Comparison of ENCODE assay signal across 17 mouse cellular contexts in genomic region chr14:122427204-122427560, GRCm38 (mm10). TPM values are rescaled to one million over a fixed set of nuclear protein-coding genes. Genes with fewer than 3 reads are reported as not detected.
DNase-seq lines count a peak whose midpoint lies in the region; ATAC-seq and TF ChIP-seq lines count a peak whose summit lies in the region.
"Had no signal": no experiment of that assay in that cellular context is flagged by ENCODE, and none has a peak within 500 bp of the region (broad histone marks: within the 10 kb centered on the region; RNA-seq: fewer than 3 reads in every experiment).

No protein-coding gene starts in this region.

- no peak overlapping the region for H3K27ac ChIP-seq in forebrain, postnatal 0 days (ENCODE audit: low read depth, low read length)
- no peak overlapping the region for H3K27ac ChIP-seq in forebrain, embryonic 14.5 days (ENCODE audit: low read depth, low read length)
- H3K27ac ChIP-seq in hindbrain, embryonic 10.5 days: peak overlapping the region; percentile 72
- H3K27ac ChIP-seq in midbrain, embryonic 11.5 days (ENCODE audit: low read depth, low read length): peak overlapping the region; percentile 12; the same call in 1 of the 2 replicates
- 0 out of 2 replicates have a peak overlapping the region, but pooled peaks have one; percentile 33 for H3K27ac ChIP-seq in neural tube, embryonic 13.5 days (replicated peaks)
- H3K27ac ChIP-seq in intestine, embryonic 16.5 days (ENCODE audit: low read length): no peak overlapping the region
- H3K27ac ChIP-seq: liver, embryonic 12.5 days had no signal

- H3K9ac ChIP-seq in forebrain, postnatal 0 days: no peak overlapping the region
- H3K9ac ChIP-seq in forebrain, embryonic 14.5 days (ENCODE audit: low read length): no peak overlapping the region
- H3K9ac ChIP-seq in midbrain, embryonic 11.5 days (ENCODE audit: low read length): no peak overlapping the region
- no peak overlapping the region for H3K9ac ChIP-seq in neural tube, embryonic 13.5 days
- no peak overlapping the region for H3K9ac ChIP-seq in intestine, embryonic 16.5 days (ENCODE audit: low read depth, low read length)
- H3K9ac ChIP-seq: liver, embryonic 12.5 days had no signal

- ATAC-seq in forebrain, postnatal 0 days: 0 out of 2 replicates have a peak, but pooled peaks have one; percentile 32
- ATAC-seq in forebrain, embryonic 14.5 days: no peak; the same call in 1 of the 2 replicates
- ATAC-seq in midbrain, embryonic 11.5 days (ENCODE audit: low FRiP score): 0 out of 2 replicates have a peak, but pooled peaks have one; percentile 61
- peak; percentile 62 for ATAC-seq in neural tube, embryonic 13.5 days (ENCODE audit: low read depth)
- no peak for ATAC-seq in intestine, embryonic 16.5 days
- ATAC-seq: liver, embryonic 12.5 days had no signal

- no peak for TF ChIP-seq CTCF in forebrain, postnatal 0 days (IDR thresholded peaks at IDR 0.05; ENCODE audit: low read depth)

- 48% methylated on average over 8 of the region's 8 CpGs for WGBS in forebrain, postnatal 0 days
- WGBS in forebrain, embryonic 14.5 days: 59% methylated on average over 8 of the region's 8 CpGs
- 44% methylated on average over 8 of the region's 8 CpGs for WGBS in hindbrain, embryonic 10.5 days
- 57% methylated on average over 8 of the region's 8 CpGs for WGBS in midbrain, embryonic 11.5 days
- WGBS in neural tube, embryonic 13.5 days: 14% methylated on average over 8 of the region's 8 CpGs
- WGBS in intestine, embryonic 16.5 days: 40% methylated on average over 8 of the region's 8 CpGs

- H3K4me2 ChIP-seq in forebrain, postnatal 0 days (ENCODE audit: low read depth): no peak overlapping the region
- H3K4me2 ChIP-seq in forebrain, embryonic 14.5 days (ENCODE audit: low read length): no peak overlapping the region
- H3K4me2 ChIP-seq in midbrain, embryonic 11.5 days: no peak overlapping the region
- H3K4me2 ChIP-seq in neural tube, embryonic 13.5 days: no peak overlapping the region
- H3K4me2 ChIP-seq in intestine, embryonic 16.5 days (ENCODE audit: low read depth, low read length): no peak overlapping the region
- H3K4me2 ChIP-seq: liver, embryonic 12.5 days had no signal

- no peaks in the 10 kb centered on the region for H3K9me3 ChIP-seq in forebrain, postnatal 0 days (ENCODE audit: low read length)
- H3K9me3 ChIP-seq in forebrain, embryonic 14.5 days (replicated peaks; ENCODE audit: control insufficient read depth, low read length): no peaks in the 10 kb centered on the region
- H3K9me3 ChIP-seq in hindbrain, embryonic 10.5 days: no peaks in the 10 kb centered on the region
- H3K9me3 ChIP-seq in midbrain, embryonic 11.5 days (ENCODE audit: control insufficient read depth, low read length): no peaks in the 10 kb centered on the region
- H3K9me3 ChIP-seq in neural tube, embryonic 13.5 days: no peaks in the 10 kb centered on the region
- H3K9me3 ChIP-seq in intestine, embryonic 16.5 days (ENCODE audit: control insufficient read depth, low read length): no peaks in the 10 kb centered on the region
- H3K9me3 ChIP-seq: G1E; liver, embryonic 12.5 days had no signal

- H3K27me3 ChIP-seq in forebrain, postnatal 0 days (ENCODE audit: insufficient read depth, low read length): no peaks in the 10 kb centered on the region
- H3K27me3 ChIP-seq in forebrain, embryonic 14.5 days (replicated peaks; ENCODE audit: control insufficient read depth, insufficient read depth, low read length): no peaks in the 10 kb centered on the region
- H3K27me3 ChIP-seq in hindbrain, embryonic 10.5 days (ENCODE audit: insufficient read depth, poor library complexity, severe bottlenecking): 0 out of 2 replicates have a peak, but pooled peaks cover 12% of the 10 kb centered on the region
- H3K27me3 ChIP-seq in midbrain, embryonic 11.5 days (ENCODE audit: control insufficient read depth, insufficient read depth, low read length): no peaks in the 10 kb centered on the region
- peaks cover 16% of the 10 kb centered on the region for H3K27me3 ChIP-seq in neural tube, embryonic 13.5 days
- no peaks in the 10 kb centered on the region for H3K27me3 ChIP-seq in intestine, embryonic 16.5 days (replicated peaks; ENCODE audit: control insufficient read depth, insufficient read depth, low read length)

- no peaks in the 10 kb centered on the region for H3K4me1 ChIP-seq in forebrain, postnatal 0 days (ENCODE audit: insufficient read depth)
- 0 out of 2 replicates have a peak, but pooled peaks cover 5% of the 10 kb centered on the region for H3K4me1 ChIP-seq in forebrain, embryonic 14.5 days (ENCODE audit: control insufficient read depth, insufficient read depth, low read length)
- H3K4me1 ChIP-seq in hindbrain, embryonic 10.5 days (replicated peaks): peaks cover 51% of the 10 kb centered on the region
- peaks cover 2% of the 10 kb centered on the region; the same call in 1 of the 2 replicates for H3K4me1 ChIP-seq in midbrain, embryonic 11.5 days (ENCODE audit: control insufficient read depth, insufficient read depth, low read length)
- peaks cover 33% of the 10 kb centered on the region for H3K4me1 ChIP-seq in neural tube, embryonic 13.5 days (replicated peaks)
- no peaks in the 10 kb centered on the region for H3K4me1 ChIP-seq in intestine, embryonic 16.5 days (ENCODE audit: control insufficient read depth, insufficient read depth, low read length)
- H3K4me1 ChIP-seq: liver, embryonic 12.5 days had no signal

- no peak overlapping the region for H3K4me3 ChIP-seq in forebrain, postnatal 0 days (ENCODE audit: low read depth, low read length)
- H3K4me3 ChIP-seq in forebrain, embryonic 14.5 days (ENCODE audit: low read depth, low read length): no peak overlapping the region
- no peak overlapping the region for H3K4me3 ChIP-seq in hindbrain, embryonic 10.5 days
- H3K4me3 ChIP-seq in midbrain, embryonic 11.5 days (ENCODE audit: low read depth, low read length): no peak overlapping the region
- H3K4me3 ChIP-seq in neural tube, embryonic 13.5 days: no peak overlapping the region
- no peak overlapping the region for H3K4me3 ChIP-seq in intestine, embryonic 16.5 days (ENCODE audit: low read length)
- H3K4me3 ChIP-seq: liver, embryonic 12.5 days had no signal

- no peak for DNase-seq in forebrain, postnatal 0 days
- no peak for DNase-seq in forebrain, embryonic 14.5 days (ENCODE audit: low spot score)
- DNase-seq in hindbrain, embryonic 10.5 days (ENCODE audit: low spot score): no peak
- DNase-seq in midbrain, embryonic 11.5 days (ENCODE audit: low spot score, missing footprints): peak; percentile 85
- DNase-seq in adrenal gland, postnatal 4 days (ENCODE audit: low spot score in 2 of 2): no peak
- no peak for DNase-seq in spleen, postnatal 36 days (ENCODE audit: low spot score in 2 of 2)
- DNase-seq: cerebellum, adult 2 months; heart, adult 18-20 months; heart, postnatal 10 days; kidney, adult 18-20 months; right cerebral cortex, adult 18-20 months; thymus, adult 2 months had no signal

- no peaks in the 10 kb centered on the region for H3K36me3 ChIP-seq in forebrain, postnatal 0 days (ENCODE audit: insufficient read depth)
- H3K36me3 ChIP-seq in forebrain, embryonic 14.5 days (ENCODE audit: control insufficient read depth, insufficient read depth, low read length): no peaks in the 10 kb centered on the region
- H3K36me3 ChIP-seq in hindbrain, embryonic 10.5 days: no peaks in the 10 kb centered on the region
- no peaks in the 10 kb centered on the region for H3K36me3 ChIP-seq in midbrain, embryonic 11.5 days (ENCODE audit: control insufficient read depth, insufficient read depth, low read length)
- no peaks in the 10 kb centered on the region for H3K36me3 ChIP-seq in neural tube, embryonic 13.5 days
- H3K36me3 ChIP-seq in intestine, embryonic 16.5 days (ENCODE audit: control insufficient read depth, insufficient read depth, low read length): no peaks in the 10 kb centered on the region
- H3K36me3 ChIP-seq: G1E; liver, embryonic 12.5 days had no signal

RNA-seq across cellular contexts. Expression of gene Gm5089, which starts 23.7 kb away (rescaled TPM):
- total RNA-seq in forebrain, postnatal 0 days (2014; rRNA removed): 0.33 and 0.38 TPM in 2 replicates
- 0.12 TPM in 1 of 2 replicates, not detected in the other for polyA plus RNA-seq in forebrain, postnatal 0 days (2015; fragmentation: Nextera tagmentation; extraction: Ambion mirVana)
- polyA plus RNA-seq in forebrain, embryonic 14.5 days (2014; fragmentation: Nextera tagmentation; extraction: Ambion mirVana): 0.25 and 0.33 TPM in 2 replicates
- polyA plus RNA-seq in hindbrain, embryonic 10.5 days (2016; fragmentation: Nextera tagmentation; extraction: Ambion mirVana): 1.9 and 2.4 TPM in 2 replicates
- polyA plus RNA-seq in midbrain, embryonic 11.5 days (2014; fragmentation: Nextera tagmentation; extraction: Ambion mirVana): 0.62 and 0.64 TPM in 2 replicates
- 0.46 and 0.62 TPM in 2 replicates for polyA plus RNA-seq in neural tube, embryonic 13.5 days (2015; fragmentation: Nextera tagmentation; extraction: Ambion mirVana)
- total RNA-seq in adrenal gland, postnatal 4 days (2021): not detected
- not detected in 2 replicates for polyA plus RNA-seq in intestine, embryonic 16.5 days (2015; fragmentation: Nextera tagmentation; extraction: Ambion mirVana)
- total RNA-seq: heart, adult 18-20 months; heart, postnatal 10 days had no signal
- polyA plus RNA-seq: C2C12; G1E; liver, embryonic 12.5 days; thymus, adult 2 months had no signal

RNA-seq across cellular contexts. Expression of gene Zic5, which starts 38.3 kb away (rescaled TPM):
- total RNA-seq in forebrain, postnatal 0 days (2014; rRNA removed): 13.9 and 22.8 TPM in 2 replicates
- 5.1 and 13.8 TPM in 2 replicates for polyA plus RNA-seq in forebrain, postnatal 0 days (2015; fragmentation: Nextera tagmentation; extraction: Ambion mirVana)
- polyA plus RNA-seq in forebrain, embryonic 14.5 days (2014; fragmentation: Nextera tagmentation; extraction: Ambion mirVana): 9.5 and 10.9 TPM in 2 replicates
- polyA plus RNA-seq in hindbrain, embryonic 10.5 days (2016; fragmentation: Nextera tagmentation; extraction: Ambion mirVana): 16.5 and 20.3 TPM in 2 replicates
- 14.6 and 15.8 TPM in 2 replicates for polyA plus RNA-seq in midbrain, embryonic 11.5 days (2014; fragmentation: Nextera tagmentation; extraction: Ambion mirVana)
- polyA plus RNA-seq in neural tube, embryonic 13.5 days (2015; fragmentation: Nextera tagmentation; extraction: Ambion mirVana): 8.4 and 8.6 TPM in 2 replicates
- total RNA-seq in adrenal gland, postnatal 4 days (2021): under 1 TPM in 1 of 2 experiments, not detected in 1; 0.40 TPM
- polyA plus RNA-seq in intestine, embryonic 16.5 days (2015; fragmentation: Nextera tagmentation; extraction: Ambion mirVana): not detected in 2 replicates
- total RNA-seq: heart, adult 18-20 months; heart, postnatal 10 days had no signal
- polyA plus RNA-seq: G1E; liver, embryonic 12.5 days; thymus, adult 2 months had no signal

RNA-seq across cellular contexts. Expression of gene Zic2, which starts 48.1 kb away (rescaled TPM):
- 44.9 and 105 TPM in 2 replicates for total RNA-seq in forebrain, postnatal 0 days (2014; rRNA removed)
- polyA plus RNA-seq in forebrain, postnatal 0 days (2015; fragmentation: Nextera tagmentation; extraction: Ambion mirVana): 9.6 and 16.3 TPM in 2 replicates
- polyA plus RNA-seq in forebrain, embryonic 14.5 days (2014; fragmentation: Nextera tagmentation; extraction: Ambion mirVana): 7.3 and 9.8 TPM in 2 replicates
- 7.2 and 10.1 TPM in 2 replicates for polyA plus RNA-seq in hindbrain, embryonic 10.5 days (2016; fragmentation: Nextera tagmentation; extraction: Ambion mirVana)
- polyA plus RNA-seq in midbrain, embryonic 11.5 days (2014; fragmentation: Nextera tagmentation; extraction: Ambion mirVana): 5.8 and 6.3 TPM in 2 replicates
- 8.2 and 10.2 TPM in 2 replicates for polyA plus RNA-seq in neural tube, embryonic 13.5 days (2015; fragmentation: Nextera tagmentation; extraction: Ambion mirVana)
- total RNA-seq in adrenal gland, postnatal 4 days (2021): 1 to 10 TPM in 1 of 2 experiments, under 1 TPM in 1; 0.22 to 1.4 TPM
- polyA plus RNA-seq in intestine, embryonic 16.5 days (2015; fragmentation: Nextera tagmentation; extraction: Ambion mirVana): not detected in 2 replicates
- total RNA-seq: heart, adult 18-20 months; heart, postnatal 10 days had no signal
- polyA plus RNA-seq: G1E; liver, embryonic 12.5 days; thymus, adult 2 months had no signal

Comparison
In these comparisons a context has a peak if more than half of its experiments do, and no peak if none do; other contexts are left out.
1. ATAC-seq: peak in forebrain, postnatal 0 days (single experiment), midbrain, embryonic 11.5 days (single experiment) and neural tube, embryonic 13.5 days (single experiment); none in forebrain, embryonic 14.5 days (single experiment) and intestine, embryonic 16.5 days (single experiment).
2. H3K27ac ChIP-seq: peak in hindbrain, embryonic 10.5 days (single experiment), midbrain, embryonic 11.5 days (single experiment) and neural tube, embryonic 13.5 days (single experiment); none in forebrain, postnatal 0 days (single experiment), forebrain, embryonic 14.5 days (single experiment) and intestine, embryonic 16.5 days (single experiment).